Mouse (Mus musculus): ENCODE measurements at regions not wholly inside any gene's neighbourhood (a gene's known extent, or its start where the extent isn't known, plus 50 kb on each side); places are given as distances from the start of the nearest gene placed in this dataset.

DNA sequence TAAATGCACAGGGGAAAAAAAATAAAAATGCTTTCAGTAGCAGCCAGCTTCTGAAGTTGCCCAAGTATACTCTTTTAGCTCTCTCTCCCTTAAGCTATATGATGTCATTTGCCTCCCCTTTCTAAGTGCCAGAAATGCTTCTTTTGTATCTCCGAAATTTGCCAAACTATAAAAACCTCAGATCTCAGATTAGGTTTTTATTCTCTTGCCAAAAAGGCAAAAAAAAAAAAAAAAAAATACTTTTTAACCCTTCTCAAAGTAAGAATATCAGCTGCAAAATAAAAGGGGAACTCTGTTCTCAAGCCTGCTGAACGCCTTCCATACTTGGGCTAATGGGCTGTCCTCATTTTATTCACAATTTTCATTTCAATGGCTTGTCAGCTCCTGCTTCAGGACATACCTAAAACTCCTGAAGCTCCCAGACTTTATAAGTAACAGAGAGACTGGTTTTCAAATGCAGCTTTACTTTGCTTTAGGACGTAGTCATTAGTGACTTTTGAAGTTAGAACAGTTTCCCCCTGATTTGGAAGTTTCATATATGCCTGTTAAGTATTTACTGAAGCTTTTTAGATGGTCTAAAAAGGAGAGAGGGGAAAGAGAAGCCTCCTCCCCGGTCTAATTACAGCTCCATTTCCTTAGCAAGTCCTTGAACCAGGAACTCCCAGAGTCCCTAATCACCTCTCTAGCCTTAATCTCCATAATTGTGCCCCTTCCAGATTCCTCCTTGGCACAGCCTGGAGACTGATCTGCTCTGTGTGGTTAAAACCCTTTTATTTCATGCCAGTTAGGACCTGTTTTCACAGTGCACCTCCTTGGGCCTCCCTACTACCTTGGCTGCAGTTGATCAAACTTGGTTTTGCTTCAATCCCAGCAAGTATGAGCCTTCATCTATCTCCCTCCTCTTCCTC is 633.5 kb upstream of the Arid1b start:
- TF ChIP-seq GATA1 (IDR thresholded peaks at IDR 0.05; ENCODE audit: low read length) (no peak), TAL1 (IDR thresholded peaks at IDR 0.05; ENCODE audit: low read length) (no peak)
